Mouse (Mus musculus) limb, embryonic 10.5 days (tissue): Measurements from ENCODE around the gene Rasal1. TPM values are rescaled to one million over a fixed set of nuclear protein-coding genes. Genes with fewer than 3 reads are reported as not detected.

ENCODE experiments used
- polyA plus RNA-seq: library from polyadenylated mRNA; unstranded; fragments of >200 nt; fragmentation: Nextera tagmentation; extraction: Ambion mirVana; gene quantifications from 2 replicates; pipeline ENCODE4 v1.2.1, GENCODE M21; 2016

Rasal1 gene
- polyA plus RNA-seq, 1 experiment from 2014 or later, result 0.13 TPM

Other genes starting within 250 kb of the Rasal1 start
- gene Lhx5, start 217.1 kb upstream of the Rasal1 start, polyA plus RNA-seq, result not detected in 2 replicates
- gene Sdsl, start 176.0 kb upstream of the Rasal1 start, polyA plus RNA-seq, result 5.2 and 5.6 TPM in 2 replicates
- gene Sds, start 172.3 kb upstream of the Rasal1 start, polyA plus RNA-seq, result not detected in 2 replicates
- gene Plbd2, start 145.2 kb upstream of the Rasal1 start, polyA plus RNA-seq, result 41.3 and 43.1 TPM in 2 replicates
- gene Slc8b1, start 137.6 kb upstream of the Rasal1 start, polyA plus RNA-seq, result 3.7 and 4.4 TPM in 2 replicates
- gene Tpcn1, start 60.1 kb upstream of the Rasal1 start, polyA plus RNA-seq, result 12.3 and 13.2 TPM in 2 replicates
- gene Iqcd, start 59.8 kb upstream of the Rasal1 start, polyA plus RNA-seq, result 0.30 and 0.41 TPM in 2 replicates
- 17.5 and 19.5 TPM in 2 replicates for gene Rita1, start 36.2 kb upstream of the Rasal1 start, polyA plus RNA-seq
- gene Ddx54, start 36.1 kb upstream of the Rasal1 start, polyA plus RNA-seq, result 58.1 and 62.6 TPM in 2 replicates
- not detected in 2 replicates for gene Cfap73, start 14.6 kb upstream of the Rasal1 start, polyA plus RNA-seq
- gene Dtx1, start 63.1 kb downstream of the Rasal1 start, polyA plus RNA-seq, result 0.84 and 1.7 TPM in 2 replicates
- gene Oas2, start 101.0 kb downstream of the Rasal1 start, polyA plus RNA-seq, result not detected in 2 replicates
- 0.14 TPM in 1 of 2 replicates, not detected in the other for gene Oas3, start 128.8 kb downstream of the Rasal1 start, polyA plus RNA-seq
- gene Oas1e, start 146.7 kb downstream of the Rasal1 start, polyA plus RNA-seq, result not detected in 2 replicates
- gene Oas1c, start 163.7 kb downstream of the Rasal1 start, polyA plus RNA-seq, result 0.23 and 0.43 TPM in 2 replicates
- not detected in 2 replicates for gene Oas1f, start 198.6 kb downstream of the Rasal1 start, polyA plus RNA-seq
- gene Oas1h, start 212.6 kb downstream of the Rasal1 start, polyA plus RNA-seq, result not detected in 2 replicates
- gene Oas1g, start 238.8 kb downstream of the Rasal1 start, polyA plus RNA-seq, result 0.19 TPM in 1 of 2 replicates, not detected in the other